Mouse (Mus musculus): ENCODE data around the gene Cux1. TPM values are rescaled to one million over a fixed set of nuclear protein-coding genes. Genes with fewer than 3 reads are reported as not detected.
A peak's percentile ranks its signal among the peaks of the same experiment; 100 is the strongest.
"Not testable (repeated sequence)": the region's sequence is repeated elsewhere in the genome, so short reads cannot be mapped to it uniquely, and the experiment has no call there.

The Cux1 gene
- polyA plus RNA-seq, 2 experiments: 39.0 to 64.3 TPM

DNA sequence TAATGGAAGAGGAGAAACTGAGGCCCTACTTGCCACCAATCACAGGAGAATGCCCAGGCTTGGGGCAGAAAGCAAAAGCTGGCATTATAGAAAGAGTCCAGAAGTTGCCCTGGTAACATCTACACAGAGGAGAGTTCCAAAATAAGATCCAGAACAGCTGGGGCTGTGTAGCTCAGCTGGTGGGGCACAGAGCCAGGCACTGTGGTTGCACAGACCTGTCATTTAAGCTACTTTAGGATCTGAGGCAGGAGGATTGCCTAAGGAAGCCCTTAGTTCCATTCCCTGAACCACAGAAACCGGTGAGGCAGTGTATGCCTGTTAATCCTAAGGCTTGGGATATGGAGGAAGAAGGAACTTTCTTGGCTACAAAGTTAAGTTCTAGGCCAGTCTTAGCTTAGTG is 92.1 kb downstream of the Cux1 start:
- ATAC-seq (ENCODE audit: low FRiP score, low read depth) (no peak), DNase-seq (ENCODE audit: low spot score) (peak; percentile 34)
- Histone ChIP-seq H3K27ac (replicated peaks; ENCODE audit: low read depth, low read length) (no peak overlapping the region), H3K36me3 (ENCODE audit: control insufficient read depth, insufficient read depth, low read length) (peaks cover 10% of the 10 kb centered on the region; the same call in 1 of the 2 replicates), H3K27me3 (ENCODE audit: control insufficient read depth, insufficient read depth, low read length) (no peaks in the 10 kb centered on the region), H3K4me2 (replicated peaks; ENCODE audit: low read depth, low read length, severe bottlenecking) (no peak overlapping the region), H3K4me1 (ENCODE audit: control insufficient read depth, insufficient read depth, low read length) (peaks cover 19% of the 10 kb centered on the region), H3K4me3 (replicated peaks; ENCODE audit: low read length) (no peak overlapping the region), H3K9ac (ENCODE audit: low read depth, low read length, severe bottlenecking) (no peak overlapping the region), H3K9me3 (ENCODE audit: control insufficient read depth, low read length) (no peaks in the 10 kb centered on the region)
- 79% methylated on average over 1 of the region's 1 CpGs for WGBS
- TF ChIP-seq POLR2A (IDR thresholded peaks at IDR 0.05; ENCODE audit: borderline replicate concordance, extremely low read depth, insufficient read depth, insufficient read length): no peak

DNA sequence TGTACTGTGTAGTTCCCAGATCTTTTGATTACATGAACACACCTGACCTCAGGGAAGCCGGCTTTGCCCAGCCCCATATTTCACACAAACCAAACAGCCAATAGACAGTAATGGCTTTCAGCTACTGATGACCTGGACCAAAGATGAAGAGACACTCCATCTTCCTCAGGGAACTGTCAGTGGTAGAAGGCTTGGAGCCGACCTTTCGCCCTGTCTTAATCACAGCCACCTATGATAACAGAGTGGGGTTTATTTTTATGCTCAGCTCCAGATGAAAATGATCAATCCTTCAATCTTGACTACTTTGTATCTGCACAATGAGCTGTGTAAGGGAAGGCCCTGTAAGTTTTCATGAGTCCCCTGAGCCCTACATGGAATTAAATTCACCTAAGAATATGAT is 93.2 kb downstream of the Cux1 start:
- H3K27ac ChIP-seq (replicated peaks; ENCODE audit: low read depth, low read length): no peak overlapping the region
- no peak for ATAC-seq (ENCODE audit: low FRiP score, low read depth)
- no peaks in the 10 kb centered on the region for H3K27me3 ChIP-seq (ENCODE audit: control insufficient read depth, insufficient read depth, low read length)
- H3K9ac ChIP-seq (ENCODE audit: low read depth, low read length, severe bottlenecking): no peak overlapping the region
- no peak for DNase-seq (ENCODE audit: low spot score)
- no peak overlapping the region for H3K4me2 ChIP-seq (replicated peaks; ENCODE audit: low read depth, low read length, severe bottlenecking)
- 52% methylated on average over 3 of the region's 3 CpGs for WGBS
- no peak overlapping the region for H3K4me3 ChIP-seq (replicated peaks; ENCODE audit: low read length)
- peaks cover 24% of the 10 kb centered on the region for H3K4me1 ChIP-seq (ENCODE audit: control insufficient read depth, insufficient read depth, low read length)
- TF ChIP-seq POLR2A (IDR thresholded peaks at IDR 0.05; ENCODE audit: borderline replicate concordance, extremely low read depth, insufficient read depth, insufficient read length): no peak
- no peaks in the 10 kb centered on the region for H3K9me3 ChIP-seq (ENCODE audit: control insufficient read depth, low read length)
- H3K36me3 ChIP-seq (ENCODE audit: control insufficient read depth, insufficient read depth, low read length): peaks cover 10% of the 10 kb centered on the region; the same call in 1 of the 2 replicates

DNA sequence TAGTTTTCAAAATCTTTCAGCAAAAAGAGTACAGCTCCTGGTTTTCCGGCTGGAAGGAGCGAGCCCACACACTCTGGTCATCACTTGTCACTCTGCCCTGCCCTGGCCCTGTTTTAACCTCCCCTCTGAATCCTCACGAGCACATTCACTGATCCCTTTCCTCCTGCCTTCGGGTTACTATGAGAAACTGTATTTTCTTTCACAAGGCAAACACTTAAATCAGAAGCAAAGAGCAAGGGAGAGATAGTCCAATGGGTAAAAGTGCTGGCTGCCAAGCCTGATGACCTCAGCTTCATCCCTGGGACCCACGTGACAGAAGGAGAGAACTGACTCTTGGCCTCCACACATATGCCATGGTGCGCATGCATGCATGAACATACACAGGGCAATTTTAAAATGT is 94.0 kb downstream of the Cux1 start:
- no peaks in the 10 kb centered on the region for H3K27me3 ChIP-seq (ENCODE audit: control insufficient read depth, insufficient read depth, low read length)
- peak overlapping the region; percentile 8; the same call in 1 of the 2 replicates for H3K4me2 ChIP-seq (replicated peaks; ENCODE audit: low read depth, low read length, severe bottlenecking)
- WGBS: 39% methylated on average over 6 of the region's 6 CpGs
- no peak overlapping the region for H3K9ac ChIP-seq (ENCODE audit: low read depth, low read length, severe bottlenecking)
- ATAC-seq (ENCODE audit: low FRiP score, low read depth): peak; percentile 10; the same call in 1 of the 2 replicates
- no peak for DNase-seq (ENCODE audit: low spot score)
- TF ChIP-seq POLR2A (IDR thresholded peaks at IDR 0.05; ENCODE audit: borderline replicate concordance, extremely low read depth, insufficient read depth, insufficient read length): no peak
- no peak overlapping the region for H3K4me3 ChIP-seq (replicated peaks; ENCODE audit: low read length)
- 0 out of 2 replicates have a peak overlapping the region, but pooled peaks have one; percentile 0 for H3K27ac ChIP-seq (replicated peaks; ENCODE audit: low read depth, low read length)
- H3K4me1 ChIP-seq (ENCODE audit: control insufficient read depth, insufficient read depth, low read length): peaks cover 31% of the 10 kb centered on the region
- peaks cover 10% of the 10 kb centered on the region; the same call in 1 of the 2 replicates for H3K36me3 ChIP-seq (ENCODE audit: control insufficient read depth, insufficient read depth, low read length)
- H3K9me3 ChIP-seq (ENCODE audit: control insufficient read depth, low read length): no peaks in the 10 kb centered on the region

DNA sequence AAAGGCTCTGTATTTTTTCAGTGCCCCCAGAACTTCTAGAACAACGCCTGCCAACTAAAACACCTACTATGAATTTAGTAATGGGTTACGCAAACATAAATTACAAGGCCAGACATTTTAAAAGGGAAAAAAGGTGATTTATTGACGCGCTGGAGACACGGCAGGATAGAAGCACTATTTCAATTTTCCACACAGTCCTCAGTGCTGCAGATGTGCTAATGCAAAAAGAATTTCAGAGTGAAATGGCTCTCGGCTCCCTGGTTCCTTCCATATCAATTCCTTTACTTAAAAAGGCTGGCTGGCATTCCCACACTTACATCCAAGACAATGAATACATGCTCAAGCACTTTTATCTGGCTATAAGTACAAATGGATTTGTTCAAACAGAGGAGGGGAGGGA is 94.4 kb downstream of the Cux1 start:
- no peak for TF ChIP-seq POLR2A (IDR thresholded peaks at IDR 0.05; ENCODE audit: borderline replicate concordance, extremely low read depth, insufficient read depth, insufficient read length)
- no peaks in the 10 kb centered on the region for H3K9me3 ChIP-seq (ENCODE audit: control insufficient read depth, low read length)
- ATAC-seq (ENCODE audit: low FRiP score, low read depth) (peak; percentile 81), DNase-seq (ENCODE audit: low spot score) (peak; percentile 63)
- H3K4me1 ChIP-seq (ENCODE audit: control insufficient read depth, insufficient read depth, low read length): peaks cover 36% of the 10 kb centered on the region
- no peak overlapping the region for H3K9ac ChIP-seq (ENCODE audit: low read depth, low read length, severe bottlenecking)
- WGBS: 19% methylated on average over 6 of the region's 6 CpGs
- no peaks in the 10 kb centered on the region for H3K27me3 ChIP-seq (ENCODE audit: control insufficient read depth, insufficient read depth, low read length)
- no peak overlapping the region for H3K4me3 ChIP-seq (replicated peaks; ENCODE audit: low read length)
- H3K36me3 ChIP-seq (ENCODE audit: control insufficient read depth, insufficient read depth, low read length): peaks cover 6% of the 10 kb centered on the region; the same call in 1 of the 2 replicates
- peak overlapping the region; percentile 8; the same call in 1 of the 2 replicates for H3K4me2 ChIP-seq (replicated peaks; ENCODE audit: low read depth, low read length, severe bottlenecking)
- 0 out of 2 replicates have a peak overlapping the region, but pooled peaks have one; percentile 0 for H3K27ac ChIP-seq (replicated peaks; ENCODE audit: low read depth, low read length)

DNA sequence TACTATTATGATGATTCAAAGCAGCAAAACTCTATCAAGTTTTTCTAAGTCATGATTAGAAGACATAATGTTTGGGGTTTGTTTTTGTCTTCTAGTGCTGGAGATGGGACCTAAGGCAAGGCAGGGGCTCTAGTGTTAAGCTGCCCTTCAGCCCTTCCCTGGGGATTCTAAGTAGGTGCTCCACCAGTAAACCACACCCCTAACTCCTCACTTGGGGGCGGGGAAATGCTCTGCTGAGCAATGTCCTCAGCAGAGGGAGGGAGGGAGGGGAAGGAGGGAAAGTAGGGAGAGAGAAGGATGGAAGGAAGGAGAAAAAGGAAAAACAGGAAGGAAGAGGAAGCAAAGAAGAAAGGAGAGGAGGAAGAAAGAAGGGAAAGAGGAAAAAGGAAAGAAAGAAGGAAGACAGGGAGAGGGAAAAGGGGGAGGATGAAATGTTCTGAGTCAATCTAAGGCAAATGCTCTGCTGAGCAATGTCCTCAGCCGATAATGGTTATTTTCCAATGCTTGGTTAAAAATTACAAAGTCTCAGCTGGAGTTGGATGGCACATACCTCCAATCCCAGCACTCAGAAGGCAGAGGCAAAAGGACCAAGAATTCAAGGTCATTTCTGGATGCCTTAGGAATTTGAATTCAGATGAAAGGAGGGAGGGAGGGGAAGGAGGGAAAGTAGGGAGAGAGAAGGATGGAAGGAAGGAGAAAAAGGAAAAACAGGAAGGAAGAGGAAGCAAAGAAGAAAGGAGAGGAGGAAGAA is 96.1 kb downstream of the Cux1 start:
- not testable (repeated sequence) for H3K4me2 ChIP-seq (replicated peaks; ENCODE audit: low read depth, low read length, severe bottlenecking); H3K9me3 ChIP-seq (ENCODE audit: control insufficient read depth, low read length); H3K27me3 ChIP-seq (ENCODE audit: control insufficient read depth, insufficient read depth, low read length); H3K9ac ChIP-seq (ENCODE audit: low read depth, low read length, severe bottlenecking); DNase-seq (ENCODE audit: low spot score); H3K27ac ChIP-seq (replicated peaks; ENCODE audit: low read depth, low read length); H3K36me3 ChIP-seq (ENCODE audit: control insufficient read depth, insufficient read depth, low read length); H3K4me3 ChIP-seq (replicated peaks; ENCODE audit: low read length); ATAC-seq (ENCODE audit: low FRiP score, low read depth)
- peaks cover 46% of the 10 kb centered on the region for H3K4me1 ChIP-seq (ENCODE audit: control insufficient read depth, insufficient read depth, low read length)
- 54% methylated on average over 2 of the region's 2 CpGs for WGBS
